Mouse (Mus musculus) mouse trophoblast stem cell (cell line): ENCODE measurements around the gene Hk2.
"Not testable (repeated sequence)": the region's sequence is repeated elsewhere in the genome, so short reads cannot be mapped to it uniquely, and the experiment has no call there.

ENCODE experiments used
- in situ Hi-C, 2 experiments: fragments of 300-500 bp; cut with MseI, MboI; formaldehyde crosslinking; loops; 2 replicates in 1 of 2; 3 replicates in 1 of 2; pipeline ENCODE4 v1.15.1; 2025

The Hk2 gene

GRCm38 (mm10) chr6:82689474-82689873 is 84.8 kb downstream of the Hk2 start:
- in situ Hi-C loops: no loop called here

GRCm38 (mm10) chr6:82688586-82688985 is 85.7 kb downstream of the Hk2 start:
- in situ Hi-C loops: not testable (repeated sequence)

- in situ Hi-C loops: no loop called here
These were observed 90.1 kb downstream of the Hk2 start for GRCm38 (mm10) chr6:82684136-82684535.

- in situ Hi-C loops: not testable (repeated sequence)
These were observed 95.0 kb downstream of the Hk2 start for GRCm38 (mm10) chr6:82679286-82679685.

- in situ Hi-C loops: not testable (repeated sequence)
These were observed 96.6 kb downstream of the Hk2 start for GRCm38 (mm10) chr6:82677629-82678028.
